In the genomic region with DNA sequence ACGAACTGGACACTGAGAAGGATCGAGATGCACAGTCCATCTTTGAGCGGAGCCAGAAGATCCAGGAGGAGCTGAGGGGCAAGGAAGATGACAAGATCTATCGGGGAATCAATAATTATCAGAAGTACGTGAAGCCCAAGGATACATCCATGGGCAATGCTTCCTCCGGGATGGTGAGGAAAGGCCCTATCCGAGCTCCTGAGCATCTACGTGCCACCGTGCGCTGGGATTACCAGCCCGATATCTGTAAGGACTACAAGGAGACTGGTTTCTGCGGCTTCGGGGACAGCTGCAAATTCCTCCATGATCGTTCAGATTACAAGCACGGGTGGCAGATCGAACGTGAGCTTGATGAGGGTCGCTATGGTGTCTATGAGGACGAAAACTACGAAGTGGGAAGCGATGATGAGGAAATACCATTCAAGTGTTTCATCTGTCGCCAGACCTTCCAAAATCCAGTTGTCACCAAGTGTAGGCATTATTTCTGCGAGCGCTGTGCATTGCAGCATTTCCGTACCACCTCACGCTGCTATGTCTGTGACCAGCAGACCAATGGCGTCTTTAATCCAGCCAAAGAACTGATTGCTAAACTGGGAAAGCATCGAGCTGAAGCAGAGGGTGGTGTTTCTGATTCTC, we compare ENCODE assay signal across 10 mouse cellular contexts. TPM values are rescaled to one million over a fixed set of nuclear protein-coding genes. Genes with fewer than 3 reads are reported as not detected.
DNase-seq lines count a peak whose midpoint lies in the region; ATAC-seq and TF ChIP-seq lines count a peak whose summit lies in the region.
"Had no signal": no experiment of that assay in that cellular context is flagged by ENCODE, and none has a peak within 500 bp of the region (broad histone marks: within the 10 kb centered on the region; RNA-seq: fewer than 3 reads in every experiment).

No protein-coding gene starts in this region.

- TF ChIP-seq POLR2A in bone marrow macrophage, adult 2 months (IDR thresholded peaks at IDR 0.05; ENCODE audit: borderline replicate concordance, low read depth, low read length): no peak

- peak overlapping the region; percentile 60 for H3ac ChIP-seq in C2C12 (ENCODE audit: control insufficient read depth, insufficient read length, low read depth)

- H3K27ac ChIP-seq in heart, embryonic 11.5 days (ENCODE audit: low read depth, low read length): no peak overlapping the region
- peak overlapping the region; percentile 15; the same call in 1 of the 2 replicates for H3K27ac ChIP-seq in bone marrow macrophage, adult 2 months (ENCODE audit: insufficient read depth, low read depth, low read length)
- H3K27ac ChIP-seq in forebrain, embryonic 16.5 days (ENCODE audit: low read length): peak overlapping the region; percentile 60
- no peak overlapping the region for H3K27ac ChIP-seq in limb, embryonic 11.5 days (replicated peaks; ENCODE audit: low read depth, low read length)
- peak overlapping the region; percentile 73 for H3K27ac ChIP-seq in midbrain, postnatal 0 days (ENCODE audit: low read depth, low read length)

- no peak for DNase-seq in heart, postnatal 4 days
- peak; percentile 24 for DNase-seq in limb, embryonic 11.5 days (ENCODE audit: low spot score)
- peak; percentile 11 for DNase-seq in midbrain, postnatal 0 days (ENCODE audit: low spot score)
- no peak for DNase-seq in urinary bladder, postnatal 4 days (ENCODE audit: low spot score in 2 of 2)

- H3K9ac ChIP-seq in heart, embryonic 11.5 days (ENCODE audit: low read depth, low read length): peak overlapping the region; percentile 63
- H3K9ac ChIP-seq in forebrain, embryonic 16.5 days (replicated peaks; ENCODE audit: low read depth, low read length): peak overlapping the region; percentile 55
- H3K9ac ChIP-seq in limb, embryonic 11.5 days (ENCODE audit: low read length): peak overlapping the region; percentile 55
- H3K9ac ChIP-seq in midbrain, postnatal 0 days (replicated peaks; ENCODE audit: low read length, poor library complexity, severe bottlenecking): peak overlapping the region; percentile 60

- H3K9me3 ChIP-seq in heart, embryonic 11.5 days (replicated peaks; ENCODE audit: control insufficient read depth, low read length): no peaks in the 10 kb centered on the region
- no peaks in the 10 kb centered on the region; the same call in 1 of the 2 replicates for H3K9me3 ChIP-seq in forebrain, embryonic 16.5 days (ENCODE audit: control insufficient read depth, low read length)
- H3K9me3 ChIP-seq in limb, embryonic 11.5 days (ENCODE audit: control insufficient read depth, low read length): no peaks in the 10 kb centered on the region
- H3K9me3 ChIP-seq in midbrain, postnatal 0 days (ENCODE audit: low read length): no peaks in the 10 kb centered on the region

- peak overlapping the region; percentile 65 for H3K4me3 ChIP-seq in heart, embryonic 11.5 days (ENCODE audit: low read depth, low read length)
- peak overlapping the region; percentile 37 for H3K4me3 ChIP-seq in C2C12 (ENCODE audit: insufficient read depth, poor library complexity, severe bottlenecking)
- peak overlapping the region; percentile 64 for H3K4me3 ChIP-seq in bone marrow macrophage, adult 2 months (ENCODE audit: insufficient read depth, low read length)
- H3K4me3 ChIP-seq in forebrain, embryonic 16.5 days (replicated peaks; ENCODE audit: low read length): peak overlapping the region; percentile 59
- peak overlapping the region; percentile 49 for H3K4me3 ChIP-seq in limb, embryonic 11.5 days (ENCODE audit: low read depth, low read length)
- H3K4me3 ChIP-seq in midbrain, postnatal 0 days (ENCODE audit: low read depth, low read length): peak overlapping the region; percentile 43

- no peaks in the 10 kb centered on the region for H3K27me3 ChIP-seq in heart, embryonic 11.5 days (ENCODE audit: control insufficient read depth, insufficient read depth, low read length)
- no peaks in the 10 kb centered on the region for H3K27me3 ChIP-seq in C2C12 (ENCODE audit: control insufficient read depth, insufficient read depth, insufficient read length)
- H3K27me3 ChIP-seq in forebrain, embryonic 16.5 days (replicated peaks; ENCODE audit: control insufficient read depth, insufficient read depth, low read length): no peaks in the 10 kb centered on the region
- H3K27me3 ChIP-seq in limb, embryonic 11.5 days (ENCODE audit: control insufficient read depth, insufficient read depth, low read length): no peaks in the 10 kb centered on the region
- no peaks in the 10 kb centered on the region for H3K27me3 ChIP-seq in midbrain, postnatal 0 days (ENCODE audit: insufficient read depth, low read length)

- H3K4me1 ChIP-seq in heart, embryonic 11.5 days (ENCODE audit: control insufficient read depth, insufficient read depth, low read length): no peaks in the 10 kb centered on the region
- H3K4me1 ChIP-seq in bone marrow macrophage, adult 2 months (ENCODE audit: control insufficient read depth, insufficient read depth, low read length): peaks cover 4% of the 10 kb centered on the region
- peaks cover 4% of the 10 kb centered on the region for H3K4me1 ChIP-seq in forebrain, embryonic 16.5 days (replicated peaks; ENCODE audit: control insufficient read depth, insufficient read depth, low read length)
- H3K4me1 ChIP-seq in limb, embryonic 11.5 days (ENCODE audit: control insufficient read depth, insufficient read depth, low read length): no peaks in the 10 kb centered on the region
- no peaks in the 10 kb centered on the region for H3K4me1 ChIP-seq in midbrain, postnatal 0 days (ENCODE audit: insufficient read depth, low read length)

- WGBS in heart, embryonic 11.5 days (ENCODE audit: insufficient replicate concordance): 20% methylated on average over 28 of the region's 28 CpGs
- WGBS in forebrain, embryonic 16.5 days: 17% methylated on average over 28 of the region's 28 CpGs
- WGBS in limb, embryonic 11.5 days: 29% methylated on average over 28 of the region's 28 CpGs
- WGBS in midbrain, postnatal 0 days: 26% methylated on average over 28 of the region's 28 CpGs

- H3K36me3 ChIP-seq in heart, embryonic 11.5 days (ENCODE audit: control insufficient read depth, insufficient read depth, low read length): no peaks in the 10 kb centered on the region
- H3K36me3 ChIP-seq in C2C12 (ENCODE audit: control insufficient read depth, insufficient read depth): no peaks in the 10 kb centered on the region
- no peaks in the 10 kb centered on the region for H3K36me3 ChIP-seq in forebrain, embryonic 16.5 days (ENCODE audit: control insufficient read depth, insufficient read depth)
- H3K36me3 ChIP-seq in limb, embryonic 11.5 days (ENCODE audit: control insufficient read depth, insufficient read depth, low read length): no peaks in the 10 kb centered on the region
- H3K36me3 ChIP-seq in midbrain, postnatal 0 days (ENCODE audit: insufficient read depth, low read length): no peaks in the 10 kb centered on the region

- ATAC-seq in heart, embryonic 11.5 days (replicated peaks; ENCODE audit: insufficient number of reproducible peaks, low FRiP score, low TSS enrichment): no peak
- peak; percentile 41 for ATAC-seq in forebrain, embryonic 16.5 days
- no peak for ATAC-seq in limb, embryonic 11.5 days (ENCODE audit: insufficient number of reproducible peaks, low FRiP score, low TSS enrichment, low read depth)
- peak; percentile 25 for ATAC-seq in midbrain, postnatal 0 days (ENCODE audit: low FRiP score)

- no peaks in the 10 kb centered on the region for H3K79me2 ChIP-seq in C2C12 (ENCODE audit: control insufficient read depth, insufficient read depth)

- H3K4me2 ChIP-seq in heart, embryonic 11.5 days: peak overlapping the region; percentile 68
- H3K4me2 ChIP-seq in forebrain, embryonic 16.5 days (ENCODE audit: low read length): peak overlapping the region; percentile 63
- peak overlapping the region; percentile 52 for H3K4me2 ChIP-seq in limb, embryonic 11.5 days (ENCODE audit: low read depth, severe bottlenecking)
- peak overlapping the region; percentile 51 for H3K4me2 ChIP-seq in midbrain, postnatal 0 days (ENCODE audit: low read depth, low read length, poor library complexity, severe bottlenecking)

- H3K79me3 ChIP-seq in C2C12 (ENCODE audit: low read depth): no peaks in the 10 kb centered on the region

- no peak for TF ChIP-seq CTCF in C2C12 (IDR thresholded peaks at IDR 0.05; ENCODE audit: control insufficient read depth, insufficient read depth, insufficient read length)
- TF ChIP-seq CTCF in bone marrow macrophage, adult 2 months (IDR thresholded peaks at IDR 0.05; ENCODE audit: low read depth, low read length): no peak
- no peak for TF ChIP-seq CTCF in midbrain, postnatal 0 days (IDR thresholded peaks at IDR 0.05)

RNA-seq across cellular contexts. Expression of gene Rnf113a1, which starts 0.8 kb away (rescaled TPM):
- polyA plus RNA-seq in heart, embryonic 11.5 days (2014; fragmentation: Nextera tagmentation; extraction: Ambion mirVana): 7.3 and 7.9 TPM in 2 replicates
- total RNA-seq in heart, postnatal 4 days (2021): 1 to 10 TPM; 3.1 to 3.7 TPM
- polyA plus RNA-seq in C2C12 (2012; fragmentation: generic; extraction: Trizol): 4.5 TPM
- polyA plus RNA-seq in bone marrow macrophage, adult 2 months (2012; ENCODE audit: insufficient read depth, insufficient read length, missing spikeins): 1.3 and 2.4 TPM in 2 replicates
- polyA plus RNA-seq in forebrain, embryonic 16.5 days (2015; fragmentation: Nextera tagmentation; extraction: Ambion mirVana): 15.7 TPM in 2 replicates
- 11.7 and 12.1 TPM in 2 replicates for polyA plus RNA-seq in limb, embryonic 11.5 days (2014; fragmentation: Nextera tagmentation; extraction: Ambion mirVana)
- total RNA-seq in midbrain, postnatal 0 days (2014; rRNA removed): 9.3 and 9.7 TPM in 2 replicates
- 26.8 and 30.2 TPM in 2 replicates for polyA plus RNA-seq in midbrain, postnatal 0 days (2015; fragmentation: Nextera tagmentation; extraction: Ambion mirVana)

RNA-seq across cellular contexts. Expression of gene Ndufa1, which starts 0.9 kb away (rescaled TPM):
- polyA plus RNA-seq in heart, embryonic 11.5 days (2014; fragmentation: Nextera tagmentation; extraction: Ambion mirVana): 553 and 620 TPM in 2 replicates
- total RNA-seq in heart, postnatal 4 days (2021): 100 to 1,000 TPM; 565 to 671 TPM
- 254 TPM for polyA plus RNA-seq in C2C12 (2012; fragmentation: generic; extraction: Trizol)
- 150 and 162 TPM in 2 replicates for polyA plus RNA-seq in bone marrow macrophage, adult 2 months (2012; ENCODE audit: insufficient read depth, insufficient read length, missing spikeins)
- 384 and 446 TPM in 2 replicates for polyA plus RNA-seq in forebrain, embryonic 16.5 days (2015; fragmentation: Nextera tagmentation; extraction: Ambion mirVana)
- 358 and 365 TPM in 2 replicates for polyA plus RNA-seq in limb, embryonic 11.5 days (2014; fragmentation: Nextera tagmentation; extraction: Ambion mirVana)
- total RNA-seq in midbrain, postnatal 0 days (2014; rRNA removed): 157 and 172 TPM in 2 replicates
- 756 and 819 TPM in 2 replicates for polyA plus RNA-seq in midbrain, postnatal 0 days (2015; fragmentation: Nextera tagmentation; extraction: Ambion mirVana)

RNA-seq across cellular contexts. Expression of gene Gm9, which starts 19.0 kb away (rescaled TPM):
- not detected in 2 replicates for polyA plus RNA-seq in heart, embryonic 11.5 days (2014; fragmentation: Nextera tagmentation; extraction: Ambion mirVana)
- total RNA-seq in heart, postnatal 4 days (2021): not detected
- not detected for polyA plus RNA-seq in C2C12 (2012; fragmentation: generic; extraction: Trizol)
- not detected in 2 replicates for polyA plus RNA-seq in bone marrow macrophage, adult 2 months (2012; ENCODE audit: insufficient read depth, insufficient read length, missing spikeins)
- not detected in 2 replicates for polyA plus RNA-seq in forebrain, embryonic 16.5 days (2015; fragmentation: Nextera tagmentation; extraction: Ambion mirVana)
- not detected in 2 replicates for polyA plus RNA-seq in limb, embryonic 11.5 days (2014; fragmentation: Nextera tagmentation; extraction: Ambion mirVana)
- not detected in 2 replicates for total RNA-seq in midbrain, postnatal 0 days (2014; rRNA removed)
- not detected in 2 replicates for polyA plus RNA-seq in midbrain, postnatal 0 days (2015; fragmentation: Nextera tagmentation; extraction: Ambion mirVana)
- total RNA-seq: adrenal gland, adult 18-20 months; left cerebral cortex, adult 8-10 months had no signal

RNA-seq across cellular contexts. Expression of gene Akap14, which starts 23.2 kb away (rescaled TPM):
- polyA plus RNA-seq in heart, embryonic 11.5 days (2014; fragmentation: Nextera tagmentation; extraction: Ambion mirVana): 0.11 TPM in 1 of 2 replicates, not detected in the other
- not detected for total RNA-seq in heart, postnatal 4 days (2021)
- 0.04 TPM for polyA plus RNA-seq in C2C12 (2012; fragmentation: generic; extraction: Trizol)
- not detected in 2 replicates for polyA plus RNA-seq in bone marrow macrophage, adult 2 months (2012; ENCODE audit: insufficient read depth, insufficient read length, missing spikeins)
- polyA plus RNA-seq in forebrain, embryonic 16.5 days (2015; fragmentation: Nextera tagmentation; extraction: Ambion mirVana): 0.15 TPM in 1 of 2 replicates, not detected in the other
- 0.24 TPM in 1 of 2 replicates, not detected in the other for polyA plus RNA-seq in limb, embryonic 11.5 days (2014; fragmentation: Nextera tagmentation; extraction: Ambion mirVana)
- 0.27 TPM in 1 of 2 replicates, not detected in the other for total RNA-seq in midbrain, postnatal 0 days (2014; rRNA removed)
- polyA plus RNA-seq in midbrain, postnatal 0 days (2015; fragmentation: Nextera tagmentation; extraction: Ambion mirVana): 0.54 and 0.56 TPM in 2 replicates
- total RNA-seq: adrenal gland, adult 18-20 months had no signal

RNA-seq across cellular contexts. Expression of gene Rhox1, which starts 30.2 kb away (rescaled TPM):
- not detected in 2 replicates for polyA plus RNA-seq in heart, embryonic 11.5 days (2014; fragmentation: Nextera tagmentation; extraction: Ambion mirVana)
- total RNA-seq in heart, postnatal 4 days (2021): not detected
- polyA plus RNA-seq in C2C12 (2012; fragmentation: generic; extraction: Trizol): not detected
- polyA plus RNA-seq in bone marrow macrophage, adult 2 months (2012; ENCODE audit: insufficient read depth, insufficient read length, missing spikeins): not detected in 2 replicates
- polyA plus RNA-seq in forebrain, embryonic 16.5 days (2015; fragmentation: Nextera tagmentation; extraction: Ambion mirVana): not detected in 2 replicates
- not detected in 2 replicates for polyA plus RNA-seq in limb, embryonic 11.5 days (2014; fragmentation: Nextera tagmentation; extraction: Ambion mirVana)
- not detected in 2 replicates for total RNA-seq in midbrain, postnatal 0 days (2014; rRNA removed)
- polyA plus RNA-seq in midbrain, postnatal 0 days (2015; fragmentation: Nextera tagmentation; extraction: Ambion mirVana): not detected in 2 replicates
- total RNA-seq: adrenal gland, adult 18-20 months; left cerebral cortex, adult 8-10 months had no signal

Comparison
In these comparisons a context has a peak if more than half of its experiments do, and no peak if none do; other contexts are left out.
1. ATAC-seq: peak in forebrain, embryonic 16.5 days (single experiment) and midbrain, postnatal 0 days (single experiment); none in heart, embryonic 11.5 days (single experiment) and limb, embryonic 11.5 days (single experiment).
2. H3K27ac ChIP-seq: peak in bone marrow macrophage, adult 2 months (single experiment), forebrain, embryonic 16.5 days (single experiment) and midbrain, postnatal 0 days (single experiment); none in heart, embryonic 11.5 days (single experiment) and limb, embryonic 11.5 days (single experiment).
3. DNase-seq: peak in limb, embryonic 11.5 days (single experiment) and midbrain, postnatal 0 days (single experiment); none in heart, postnatal 4 days (single experiment) and urinary bladder, postnatal 4 days (0 of 2).
4. Peak in every context shown above with its lines, with median percentiles within 50 percentile points of each other: H3K4me2 ChIP-seq, H3K4me3 ChIP-seq and H3K9ac ChIP-seq.